Mouse (Mus musculus) heart, embryonic 11.5 days (tissue): Measurements from ENCODE around the gene Fam92b. TPM values are rescaled to one million over a fixed set of nuclear protein-coding genes. Genes with fewer than 3 reads are reported as not detected.

Experiments used
- ATAC-seq: fragments of 200-750 bp; cut with Nextera tagmentation; replicated peaks from 2 replicates; pipeline ENCODE4 v1.8.0; 2017; ENCODE audit warnings: moderate library complexity; ENCODE audit not compliant: insufficient number of reproducible peaks, low FRiP score, low TSS enrichment
- H3K27ac ChIP-seq: fragments of 300-500 bp; sonication (generic); 2 replicates; pipeline ENCODE4 v1.5.1; 2014; ENCODE audit warnings: mild to moderate bottlenecking, low read depth, low read length
- H3K27me3 ChIP-seq: fragments of 300-500 bp; sonication (generic); 2 replicates; pipeline ENCODE4 v1.6.1; 2014; ENCODE audit warnings: mild to moderate bottlenecking, low read length, mixed read lengths; ENCODE audit not compliant: control insufficient read depth, insufficient read depth
- H3K36me3 ChIP-seq: fragments of 300-500 bp; sonication (generic); 2 replicates; pipeline ENCODE4 v1.6.1; 2014; ENCODE audit warnings: mild to moderate bottlenecking, low read length, moderate library complexity, mixed read lengths; ENCODE audit not compliant: control insufficient read depth, insufficient read depth
- H3K4me1 ChIP-seq: fragments of 300-500 bp; sonication (generic); 2 replicates; pipeline ENCODE4 v1.6.1; 2014; ENCODE audit warnings: low read length; ENCODE audit not compliant: control insufficient read depth, insufficient read depth
- H3K4me2 ChIP-seq: fragments of 300-500 bp; sonication (generic); 2 replicates; pipeline ENCODE4 v1.6.1; 2014; ENCODE audit warnings: mild to moderate bottlenecking, moderate library complexity
- H3K4me3 ChIP-seq: fragments of 300-500 bp; sonication (generic); 2 replicates; pipeline ENCODE4 v1.5.1; 2014; ENCODE audit warnings: low read depth, low read length
- H3K9ac ChIP-seq: fragments of 300-500 bp; sonication (generic); 2 replicates; pipeline ENCODE4 v1.6.1; 2014; ENCODE audit warnings: mild to moderate bottlenecking, low read depth, low read length, moderate library complexity
- H3K9me3 ChIP-seq: fragments of 300-500 bp; sonication (generic); replicated peaks from 2 replicates; pipeline ENCODE4 v1.6.1; 2016; ENCODE audit warnings: low read length; ENCODE audit not compliant: control insufficient read depth
- WGBS: fragments of 180-500 bp; shearing (Covaris S2); extraction: QIAGEN DNeasy Blood & Tissue Kit; methylation state at CpG from one replicate; pipeline ENCODE4 v1.1.7; 2014; ENCODE audit not compliant: insufficient replicate concordance; 5-methylcytosine and 5-hydroxymethylcytosine counted together
- polyA plus RNA-seq: library from polyadenylated mRNA; unstranded; fragments of >200 nt; fragmentation: Nextera tagmentation; extraction: Ambion mirVana; gene quantifications from 2 replicates; pipeline ENCODE4 v1.2.1, GENCODE M21; 2014

The Fam92b gene
- polyA plus RNA-seq, 1 experiment from 2014 or later, result not detected

DNA sequence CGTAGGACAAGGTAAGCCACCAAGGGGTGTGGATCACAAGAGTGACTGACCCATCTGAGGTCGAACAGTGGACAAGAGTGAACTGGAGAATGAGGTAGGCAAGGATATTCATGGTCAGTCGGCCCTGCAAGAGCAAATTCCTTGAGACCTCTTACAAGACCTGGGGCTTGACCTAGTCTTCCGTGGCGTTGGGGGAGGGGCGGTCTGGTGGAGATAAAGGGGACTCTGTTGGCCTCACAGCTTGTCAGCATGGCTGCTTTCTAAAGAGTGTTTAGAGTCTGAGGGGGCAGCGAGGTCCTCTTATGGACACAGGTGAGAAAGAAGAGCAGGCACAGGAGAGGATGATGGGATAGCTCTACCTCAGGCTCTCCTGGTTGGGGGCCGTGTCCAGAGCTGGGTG lies 8.1 kb downstream of the Fam92b start:
- Histone ChIP-seq H3K27ac (no peak overlapping the region), H3K4me3 (no peak overlapping the region), H3K36me3 (no peaks in the 10 kb centered on the region), H3K9ac (no peak overlapping the region), H3K4me1 (0 out of 2 replicates have a peak, but pooled peaks cover 3% of the 10 kb centered on the region), H3K9me3 (no peaks in the 10 kb centered on the region), H3K4me2 (no peak overlapping the region), H3K27me3 (peaks cover 9% of the 10 kb centered on the region)
- WGBS, result 37% methylated on average over 8 of the region's 8 CpGs
- no peak for ATAC-seq

GRCm38 (mm10) chr8:120167821-120168220 lies 9.4 kb downstream of the Fam92b start:
- Histone ChIP-seq H3K9me3 (no peaks in the 10 kb centered on the region), H3K27ac (no peak overlapping the region), H3K9ac (no peak overlapping the region), H3K36me3 (no peaks in the 10 kb centered on the region), H3K4me3 (no peak overlapping the region), H3K4me2 (no peak overlapping the region), H3K4me1 (peaks cover 7% of the 10 kb centered on the region; the same call in 1 of the 2 replicates), H3K27me3 (peaks cover 4% of the 10 kb centered on the region; the same call in 1 of the 2 replicates)
- ATAC-seq, result no peak
- WGBS, result 40% methylated on average over 5 of the region's 5 CpGs

DNA sequence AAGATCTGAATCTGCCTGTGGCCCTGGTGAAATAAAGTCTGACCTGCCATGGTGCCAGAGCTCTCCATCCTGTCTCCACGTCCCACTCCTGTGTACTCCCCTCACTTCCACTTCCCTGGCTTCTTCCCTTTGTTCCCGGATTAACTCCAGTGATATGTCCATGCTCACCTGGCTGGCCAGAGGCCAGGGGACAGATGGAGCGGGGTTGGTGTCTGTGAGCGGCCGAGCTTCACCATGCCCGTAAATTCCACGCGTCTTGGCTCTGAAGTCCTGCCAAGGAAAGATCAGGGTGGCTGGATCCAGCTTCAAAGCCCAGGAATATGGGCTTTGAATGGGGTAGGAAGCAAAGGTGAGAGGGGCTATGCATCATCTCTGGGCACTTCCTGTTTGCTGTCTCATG lies 10.1 kb downstream of the Fam92b start:
- Histone ChIP-seq H3K27me3 (0 out of 2 replicates have a peak, but pooled peaks cover 4% of the 10 kb centered on the region), H3K9ac (no peak overlapping the region), H3K4me1 (peaks cover 13% of the 10 kb centered on the region; the same call in 1 of the 2 replicates), H3K36me3 (no peaks in the 10 kb centered on the region), H3K9me3 (no peaks in the 10 kb centered on the region), H3K4me2 (no peak overlapping the region), H3K27ac (no peak overlapping the region), H3K4me3 (no peak overlapping the region)
- ATAC-seq, result no peak
- WGBS, result 83% methylated on average over 8 of the region's 8 CpGs

- Histone ChIP-seq H3K9me3 (no peaks in the 10 kb centered on the region), H3K36me3 (no peaks in the 10 kb centered on the region), H3K27ac (no peak overlapping the region), H3K4me3 (no peak overlapping the region), H3K4me1 (peaks cover 14% of the 10 kb centered on the region; the same call in 1 of the 2 replicates), H3K27me3 (0 out of 2 replicates have a peak, but pooled peaks cover 4% of the 10 kb centered on the region), H3K9ac (no peak overlapping the region), H3K4me2 (no peak overlapping the region)
- ATAC-seq, result no peak
- 73% methylated on average over 5 of the region's 5 CpGs for WGBS
Observed at GRCm38 (mm10) chr8:120164026-120164425, 13.2 kb downstream of the Fam92b start.

DNA sequence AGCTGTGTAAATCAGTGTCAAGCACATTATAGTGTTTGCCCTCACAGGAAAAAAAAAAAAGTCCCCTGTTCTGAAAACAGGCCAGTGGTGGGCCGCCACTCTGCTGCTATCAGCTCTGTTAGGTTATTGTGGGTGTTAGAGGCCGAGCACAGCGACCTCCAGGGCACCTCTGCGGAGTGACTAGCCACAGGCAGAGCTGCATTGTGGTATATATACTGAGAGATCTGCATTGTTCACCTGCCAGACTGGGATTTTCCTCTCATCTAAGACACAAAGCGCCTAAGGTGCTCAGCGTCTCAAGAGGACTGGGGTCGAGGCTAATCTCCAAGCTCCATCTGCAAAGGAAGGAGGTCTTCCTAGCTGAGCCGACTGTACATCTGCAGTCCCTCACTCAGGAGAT lies 13.9 kb downstream of the Fam92b start:
- no peak for ATAC-seq
- WGBS, result 55% methylated on average over 8 of the region's 8 CpGs
- H3K36me3 ChIP-seq, result no peaks in the 10 kb centered on the region
- 0 out of 2 replicates have a peak, but pooled peaks cover 6% of the 10 kb centered on the region for H3K27me3 ChIP-seq
- H3K4me3 ChIP-seq, result no peak overlapping the region
- no peaks in the 10 kb centered on the region for H3K9me3 ChIP-seq
- H3K27ac ChIP-seq, result no peak overlapping the region
- peaks cover 14% of the 10 kb centered on the region; the same call in 1 of the 2 replicates for H3K4me1 ChIP-seq
- no peak overlapping the region for H3K4me2 ChIP-seq
- no peak overlapping the region; the same call in 1 of the 2 replicates for H3K9ac ChIP-seq

GRCm38 (mm10) chr8:120162404-120162752 lies 14.9 kb downstream of the Fam92b start:
- no peaks in the 10 kb centered on the region for H3K36me3 ChIP-seq
- no peak for ATAC-seq

GRCm38 (mm10) chr8:120161658-120162403 lies 15.4 kb downstream of the Fam92b start:
- Histone ChIP-seq H3K9ac (no peak overlapping the region), H3K4me1 (peaks cover 14% of the 10 kb centered on the region; the same call in 1 of the 2 replicates), H3K9me3 (no peaks in the 10 kb centered on the region), H3K27ac (no peak overlapping the region), H3K27me3 (0 out of 2 replicates have a peak, but pooled peaks cover 6% of the 10 kb centered on the region), H3K4me3 (no peak overlapping the region), H3K4me2 (no peak overlapping the region), H3K36me3 (no peaks in the 10 kb centered on the region)
- ATAC-seq, result no peak
- WGBS, result 65% methylated on average over 16 of the region's 16 CpGs

More at GRCm38 (mm10) chr8:120162404-120162752, 14.9 kb downstream of the Fam92b start:
- Histone ChIP-seq H3K9ac (no peak overlapping the region), H3K27ac (no peak overlapping the region), H3K4me1 (peaks cover 14% of the 10 kb centered on the region; the same call in 1 of the 2 replicates), H3K27me3 (0 out of 2 replicates have a peak, but pooled peaks cover 6% of the 10 kb centered on the region), H3K9me3 (no peaks in the 10 kb centered on the region), H3K4me3 (no peak overlapping the region), H3K4me2 (no peak overlapping the region)
- WGBS, result 85% methylated on average over 5 of the region's 5 CpGs

GRCm38 (mm10) chr8:120160366-120160765 lies 16.9 kb downstream of the Fam92b start:
- WGBS, result 78% methylated on average over 8 of the region's 8 CpGs
- 0 out of 2 replicates have a peak, but pooled peaks cover 3% of the 10 kb centered on the region for H3K36me3 ChIP-seq
- peaks cover 14% of the 10 kb centered on the region; the same call in 1 of the 2 replicates for H3K4me1 ChIP-seq
- no peak for ATAC-seq
- H3K27me3 ChIP-seq, result 0 out of 2 replicates have a peak, but pooled peaks cover 6% of the 10 kb centered on the region
- no peak overlapping the region for H3K4me3 ChIP-seq
- H3K27ac ChIP-seq, result no peak overlapping the region
- H3K9me3 ChIP-seq, result no peaks in the 10 kb centered on the region
- no peak overlapping the region for H3K9ac ChIP-seq
- H3K4me2 ChIP-seq, result no peak overlapping the region
